Mouse (Mus musculus) frontal cortex, postnatal 36 days (tissue): ENCODE measurements around the gene Arhgdib.

Experiments used
- DNase-seq, 2 experiments: peaks; one replicate each; pipeline ENCODE4 v3.0.0; 2022; ENCODE audit warnings: low spot score in 2 of 2

The Arhgdib gene

DNA sequence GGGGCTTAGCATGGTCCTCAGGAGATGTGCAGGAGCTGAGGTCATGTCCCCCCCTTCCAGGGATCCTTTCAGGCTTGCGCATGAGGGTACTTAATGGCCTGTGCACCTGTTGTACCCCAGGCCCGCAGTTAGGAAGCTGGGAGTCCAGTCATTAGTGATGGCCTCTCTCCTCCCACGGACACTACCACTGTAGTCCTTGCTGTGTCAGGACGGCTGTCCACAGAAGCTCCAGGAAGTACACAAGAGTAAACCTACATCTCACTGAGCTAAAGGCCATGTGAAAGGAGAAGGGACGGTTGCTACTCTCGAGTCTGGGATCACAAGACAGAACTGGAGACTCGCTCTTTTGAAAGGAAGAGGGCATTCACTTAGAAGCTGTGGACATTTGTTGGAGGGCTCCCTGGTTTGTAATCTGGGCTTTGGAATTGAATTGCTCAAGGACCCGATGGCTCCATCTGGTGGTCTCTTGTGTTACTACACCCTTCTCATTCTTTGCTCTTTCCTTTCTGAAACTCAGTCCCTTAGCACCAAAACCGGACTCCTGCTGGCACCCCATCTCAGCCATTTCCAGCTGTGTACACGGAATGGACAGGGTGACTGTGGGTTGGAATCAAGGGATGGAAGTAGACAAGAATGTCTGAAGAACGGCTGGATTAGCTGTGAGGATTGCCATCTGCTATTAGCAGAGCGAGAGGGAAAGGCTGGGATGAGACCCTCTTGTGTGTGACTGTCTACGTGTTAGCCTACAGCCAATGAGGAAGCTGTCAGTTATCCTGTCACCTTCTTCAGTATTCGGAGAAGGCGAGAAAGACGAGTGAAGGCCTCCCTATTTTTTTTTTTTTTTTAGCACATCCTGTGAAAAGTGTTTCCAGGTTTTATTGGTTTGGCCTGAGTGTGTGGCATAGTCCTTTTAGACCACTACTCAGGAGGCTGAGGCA, 21.1 kb downstream of the Arhgdib start:
- peak; percentile 77 to 89 for DNase-seq

DNA sequence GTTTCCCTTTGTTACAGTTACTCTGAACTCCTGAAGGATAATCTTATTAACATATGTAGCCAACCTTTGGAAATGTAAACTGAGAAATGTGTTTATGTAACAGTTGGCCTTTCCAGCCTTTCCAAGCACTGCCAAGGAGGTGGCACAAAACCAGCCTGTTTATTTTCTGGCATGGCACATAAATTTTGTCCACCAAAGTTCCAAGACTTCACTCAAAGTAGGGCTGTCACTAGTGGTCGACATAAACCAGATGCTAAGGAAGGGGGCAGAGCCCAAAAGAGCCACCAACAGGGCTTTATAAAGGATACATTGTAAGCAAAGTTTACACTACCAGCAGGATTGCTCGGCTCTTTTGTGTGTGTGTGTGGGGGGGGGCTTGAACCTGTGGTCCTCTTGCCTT, 23.8 kb downstream of the Arhgdib start:
- no peak for DNase-seq

DNA sequence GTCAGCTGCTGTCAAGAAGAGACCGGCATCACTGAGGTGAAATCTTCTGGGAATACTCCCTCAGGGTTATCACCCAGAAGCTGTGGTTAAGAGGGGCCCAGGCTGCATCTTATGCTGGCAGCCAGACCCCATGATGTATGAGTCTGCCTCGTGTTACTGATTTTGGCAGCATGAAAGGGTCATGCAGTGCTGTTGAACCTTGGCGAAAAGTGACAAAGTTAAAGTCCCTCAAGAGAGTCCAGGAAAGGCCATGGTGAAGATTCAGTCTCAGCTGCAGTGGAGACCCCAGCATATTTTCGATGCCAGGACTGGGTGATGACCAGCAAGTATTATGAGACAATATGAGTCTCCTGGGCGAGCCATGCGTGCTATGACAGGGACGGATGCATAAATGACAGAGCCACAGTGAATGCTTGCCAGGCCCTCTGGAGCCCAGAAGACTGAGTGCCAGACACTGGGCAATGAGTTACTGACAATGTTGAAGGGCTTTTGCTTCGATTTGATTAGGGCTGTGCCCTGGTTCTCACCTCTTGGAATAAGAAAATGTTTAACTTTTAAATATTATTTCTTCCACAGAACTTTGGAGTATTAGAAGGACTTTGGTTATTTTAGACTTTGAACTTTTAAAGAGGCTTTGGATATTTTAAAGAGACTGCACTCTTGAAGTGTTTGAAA, 25.8 kb downstream of the Arhgdib start:
- no peak for DNase-seq

DNA sequence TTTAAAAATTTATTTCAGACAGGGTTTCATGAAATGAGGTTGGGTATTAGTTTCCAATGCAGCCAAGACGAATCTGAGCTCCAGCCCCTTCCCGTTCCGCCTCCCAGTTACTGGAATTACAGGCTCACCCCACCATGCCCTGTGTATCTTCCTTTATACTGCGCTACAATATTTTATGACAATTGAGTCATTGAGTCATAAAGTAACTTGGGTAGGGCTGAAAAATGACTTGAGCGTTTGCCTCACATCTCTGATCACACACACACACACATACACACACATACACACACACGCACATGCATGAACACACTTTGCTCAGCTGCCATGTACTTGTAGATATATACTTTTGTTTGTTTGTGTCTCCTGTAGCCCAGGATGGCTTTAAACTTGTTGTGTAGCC, 27.5 kb downstream of the Arhgdib start:
- no peak for DNase-seq

DNA sequence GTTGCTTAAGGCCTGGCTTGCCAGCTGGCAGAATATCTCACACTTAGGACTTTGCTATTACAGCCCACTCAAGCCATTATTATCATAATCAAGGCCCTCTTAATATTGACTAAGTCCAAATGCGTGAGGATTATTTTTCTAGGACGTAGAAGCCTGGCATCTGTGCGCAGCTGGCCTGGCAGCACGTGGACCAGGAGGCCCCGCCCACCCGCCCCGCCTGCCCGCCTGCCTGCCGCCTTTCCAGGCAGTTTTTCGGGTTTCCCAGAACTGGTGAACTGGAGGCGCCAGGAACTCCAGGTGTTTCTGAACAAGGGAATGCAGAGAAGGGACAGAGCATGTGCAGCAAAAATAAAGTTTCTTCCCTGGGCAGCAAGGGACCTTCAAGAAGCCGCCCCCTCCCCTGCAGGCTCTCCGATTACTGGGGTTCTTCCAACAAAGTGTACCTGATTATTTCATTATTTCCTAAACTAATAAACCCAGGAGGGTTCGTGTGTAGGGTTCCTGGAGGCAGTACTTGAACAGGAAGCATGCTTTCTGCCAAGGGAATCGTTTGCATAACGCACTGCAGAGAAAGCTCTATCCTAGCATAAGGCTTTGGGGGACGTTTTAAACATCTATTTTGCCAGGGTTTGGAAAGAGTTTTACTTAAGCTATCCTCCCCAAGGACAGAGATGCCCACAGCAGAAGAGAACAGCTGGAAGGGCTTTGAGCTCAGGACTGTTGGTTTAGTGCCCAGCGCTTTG, 28.1 kb downstream of the Arhgdib start:
- no peak for DNase-seq

DNA sequence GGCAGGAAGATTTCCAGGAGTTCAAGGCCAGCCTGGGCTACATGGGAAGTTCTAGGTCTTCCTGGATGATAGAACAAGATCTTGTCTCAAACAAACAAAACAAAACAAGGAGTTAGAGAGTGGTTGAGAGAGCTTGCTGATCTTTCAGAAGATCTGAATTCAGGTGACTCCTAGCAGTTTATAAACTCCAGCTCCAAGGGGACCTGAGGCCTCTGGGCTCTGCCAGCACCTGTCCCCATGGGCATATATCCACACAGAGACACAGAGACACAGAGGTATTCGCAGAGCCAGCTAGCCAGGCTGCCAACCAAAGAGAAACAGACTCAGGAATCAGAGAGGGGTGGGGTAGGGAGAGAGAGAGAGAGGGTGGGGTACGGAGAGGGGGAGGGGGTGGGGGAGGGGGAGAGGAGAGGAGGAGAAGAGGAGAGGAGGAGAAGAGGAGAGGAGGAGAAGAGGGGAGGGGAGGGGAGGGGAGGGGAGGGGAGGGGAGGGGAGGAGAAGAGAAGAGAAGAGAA, 28.9 kb downstream of the Arhgdib start:
- DNase-seq = no peak

DNA sequence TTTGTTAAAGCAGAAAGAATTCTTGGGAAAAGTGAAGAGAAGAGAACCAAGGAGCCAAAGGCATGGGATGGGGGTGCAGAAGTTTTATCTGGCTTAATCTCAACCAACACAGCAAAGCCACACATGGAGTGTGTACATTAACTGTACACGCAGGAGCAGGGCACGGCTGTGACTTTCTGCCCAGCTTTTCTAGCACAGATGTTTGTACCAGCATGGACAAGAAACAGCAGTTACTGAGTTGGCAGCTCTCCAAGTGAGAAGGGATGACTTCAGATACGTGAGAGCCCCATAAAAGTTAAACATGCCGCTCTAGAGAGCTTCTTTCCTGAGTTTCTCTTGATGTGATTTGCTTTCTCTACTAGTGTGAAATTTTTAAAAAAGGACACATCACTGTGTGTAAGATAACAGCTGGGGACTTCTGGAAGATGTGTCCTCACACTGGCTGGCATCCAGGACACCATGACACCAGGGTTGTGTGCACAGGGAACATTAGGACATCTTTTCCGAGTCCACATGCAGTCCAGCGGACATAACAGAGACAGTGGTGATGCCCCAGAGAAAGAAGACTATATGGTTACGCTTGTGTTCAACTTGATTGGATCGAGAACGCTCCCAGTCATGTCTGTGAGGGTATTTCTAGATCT, 31.3 kb downstream of the Arhgdib start:
- DNase-seq = no peak

DNA sequence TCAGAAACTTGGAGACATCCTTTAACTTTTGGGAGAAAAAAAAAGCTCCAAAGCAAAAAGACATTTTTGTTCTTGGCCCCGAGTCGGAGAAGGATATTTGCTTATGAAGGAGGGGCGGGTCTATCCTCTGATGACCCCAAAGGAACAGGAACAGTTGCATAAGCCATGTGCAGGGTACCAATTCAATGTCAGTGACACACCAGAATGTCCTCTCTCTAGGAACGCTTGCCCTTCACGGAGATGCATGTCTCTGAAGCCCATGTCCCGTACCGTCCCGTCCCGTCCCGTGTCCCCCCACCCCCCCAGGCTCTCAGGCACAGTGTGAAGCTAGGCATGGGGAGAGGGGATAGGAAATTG, 34.8 kb downstream of the Arhgdib start:
- DNase-seq = no peak

DNA sequence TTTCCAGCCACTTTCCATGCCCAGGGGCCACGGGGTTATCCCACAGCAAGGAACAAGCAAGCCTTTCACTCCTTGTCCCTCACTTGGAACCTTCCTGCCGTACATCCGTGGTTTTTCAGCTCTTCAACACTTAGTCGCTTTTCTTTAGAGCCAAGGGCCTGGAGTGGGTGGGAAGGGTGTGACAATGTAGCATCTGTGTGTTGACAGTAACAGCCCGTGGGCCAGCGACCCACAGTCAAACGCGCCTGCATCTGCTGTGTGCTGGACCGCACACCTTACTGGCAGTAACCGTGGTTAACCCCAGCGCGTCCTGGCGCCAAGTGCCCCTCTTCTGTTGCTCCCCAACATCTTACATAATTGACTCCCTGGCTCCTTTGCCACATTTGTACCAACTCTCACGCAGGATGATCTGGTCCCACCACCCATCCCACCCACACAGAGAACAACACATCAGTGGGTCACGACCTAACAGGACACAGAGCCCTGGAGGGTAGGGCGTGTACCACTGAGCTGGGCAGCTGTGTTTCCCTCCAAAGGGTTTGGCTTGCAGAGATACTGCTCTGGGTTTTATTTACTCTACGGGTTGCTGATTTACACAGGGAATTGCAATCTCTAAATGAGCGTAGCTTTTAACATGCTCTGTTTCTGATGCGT, 35.3 kb downstream of the Arhgdib start:
- DNase-seq = no peak

DNA sequence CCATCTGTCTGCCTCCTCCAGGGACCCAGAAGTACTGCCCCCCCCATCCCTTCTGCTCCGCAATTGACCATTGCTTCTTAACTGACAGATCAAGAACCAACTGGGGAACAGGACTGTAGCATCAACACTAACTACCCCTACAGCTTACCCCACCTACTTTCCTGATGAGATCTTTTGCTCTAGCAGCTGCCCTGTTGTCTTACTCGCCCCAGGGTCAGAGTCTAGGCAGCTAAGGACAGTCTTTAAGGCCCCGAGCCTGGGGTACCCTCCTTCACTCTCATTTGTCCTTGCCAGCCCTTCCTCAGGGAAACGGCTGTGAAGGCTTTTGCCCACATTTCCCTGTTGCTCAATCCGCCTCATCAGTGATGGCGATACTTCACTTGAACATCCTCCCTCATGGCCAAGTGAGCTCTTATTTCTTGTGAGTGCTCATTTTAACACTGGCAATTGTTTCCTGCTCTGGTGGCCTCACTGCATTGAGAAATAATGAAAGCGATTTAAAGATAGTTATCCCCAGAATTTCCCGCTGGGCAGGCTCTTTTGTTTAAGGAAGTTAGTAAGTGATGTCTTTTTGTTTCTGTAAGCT, 37.7 kb downstream of the Arhgdib start:
- no peak for DNase-seq

DNA sequence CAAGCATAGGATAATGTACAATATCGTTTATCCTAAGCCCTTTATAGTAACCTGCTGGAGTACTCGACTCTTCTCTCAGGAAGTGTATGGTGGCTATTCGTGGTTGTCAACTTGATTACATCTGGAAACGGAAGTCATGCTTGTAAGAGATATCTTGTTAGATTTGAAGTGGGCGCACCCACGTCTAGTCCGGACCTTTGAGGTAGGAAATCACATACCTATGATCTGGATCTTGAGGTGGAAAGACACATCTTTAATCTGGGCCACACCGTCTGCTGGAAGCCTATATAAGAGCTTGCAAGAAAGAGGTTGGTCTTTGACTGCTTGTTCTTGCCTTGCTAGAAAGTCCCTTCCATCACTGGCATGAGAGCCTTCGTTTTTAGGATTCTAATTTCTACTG, 39.2 kb downstream of the Arhgdib start:
- no peak for DNase-seq

DNA sequence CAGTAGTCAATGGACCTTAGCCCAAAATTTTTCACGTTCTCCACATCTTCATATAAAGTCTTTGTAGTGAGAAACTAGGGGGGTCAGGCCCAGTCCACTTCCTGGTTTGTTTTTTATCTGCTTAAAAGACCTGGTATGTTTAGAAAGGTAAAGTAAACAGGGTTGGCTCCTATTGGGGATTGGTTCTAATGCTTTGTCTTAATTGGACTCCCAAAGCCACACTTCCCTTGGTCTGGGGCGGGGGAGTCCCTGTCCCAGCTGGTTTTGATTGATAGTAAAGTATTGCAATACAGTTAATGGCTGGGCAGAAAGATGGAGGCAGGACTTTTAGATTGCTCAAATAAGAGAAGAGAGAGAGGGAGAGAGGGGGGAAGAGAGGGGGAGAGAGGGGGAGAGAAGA, 40.7 kb downstream of the Arhgdib start:
- no peak for DNase-seq

DNA sequence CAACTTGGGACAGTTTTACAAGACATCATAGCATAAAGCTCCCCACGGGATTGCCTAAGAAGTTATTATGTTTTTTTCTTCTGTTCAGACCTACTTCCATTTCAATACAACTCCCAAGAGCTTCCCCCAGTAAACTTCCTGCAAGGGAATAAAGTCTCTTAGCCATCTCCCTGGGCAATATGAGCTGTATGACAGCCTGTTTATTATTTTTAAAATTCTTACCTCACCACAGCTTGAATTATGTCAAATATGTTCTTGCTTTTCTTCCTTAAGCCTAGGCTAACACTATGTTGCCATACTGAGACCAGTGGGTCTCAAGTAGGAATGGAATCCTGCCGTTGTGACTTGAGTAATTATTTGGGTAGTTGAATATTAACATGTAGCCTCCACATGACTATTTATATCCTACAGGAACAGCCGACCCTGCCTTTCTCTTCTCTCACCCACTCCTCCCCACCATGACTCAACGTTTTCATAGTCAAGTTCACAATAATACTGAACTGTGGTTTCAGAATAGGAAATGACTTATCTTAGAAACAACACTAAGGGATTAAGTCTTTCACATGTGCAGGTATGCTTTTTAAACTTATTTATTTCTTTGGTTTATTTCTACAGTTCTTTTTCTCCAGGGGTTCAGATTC, 41.2 kb downstream of the Arhgdib start:
- no peak for DNase-seq

DNA sequence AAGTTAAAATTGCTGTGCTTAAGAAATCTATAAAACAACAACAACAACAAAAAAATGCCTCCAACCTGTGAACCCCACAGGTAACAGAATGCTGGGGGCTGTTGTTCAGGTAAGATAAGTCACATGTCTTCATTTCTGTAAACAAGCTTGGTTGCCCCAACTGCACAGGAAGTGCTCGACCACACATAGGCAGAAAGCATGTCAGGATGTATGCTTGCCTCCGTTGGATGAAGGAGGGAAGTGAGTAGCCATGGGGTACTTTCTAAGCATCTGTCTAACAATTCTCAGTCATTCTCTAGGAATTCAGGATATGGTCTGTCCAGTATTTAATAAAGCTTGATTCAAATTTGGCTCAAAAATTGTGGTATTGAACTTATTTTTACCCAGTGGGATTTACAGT, 42.7 kb downstream of the Arhgdib start:
- DNase-seq = no peak

DNA sequence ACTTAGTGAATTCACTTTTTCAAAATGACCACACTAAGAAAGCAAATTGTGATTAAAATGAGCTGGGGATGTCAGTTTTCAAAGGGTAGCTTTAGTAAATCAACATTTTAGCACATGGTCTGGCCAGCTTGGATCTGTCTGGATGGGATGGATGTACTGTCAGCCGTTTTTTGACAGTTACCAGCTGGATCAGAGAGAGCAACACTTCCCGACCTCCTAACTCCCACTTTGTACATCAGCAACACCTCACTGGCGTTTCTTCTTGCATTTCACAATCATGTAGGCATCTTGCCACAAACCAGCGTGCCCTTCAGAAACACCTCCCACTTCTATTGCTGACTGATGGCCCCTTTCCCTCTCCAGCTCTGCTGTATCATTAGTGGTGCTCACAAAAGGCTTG, 43.5 kb downstream of the Arhgdib start:
- no peak for DNase-seq

DNA sequence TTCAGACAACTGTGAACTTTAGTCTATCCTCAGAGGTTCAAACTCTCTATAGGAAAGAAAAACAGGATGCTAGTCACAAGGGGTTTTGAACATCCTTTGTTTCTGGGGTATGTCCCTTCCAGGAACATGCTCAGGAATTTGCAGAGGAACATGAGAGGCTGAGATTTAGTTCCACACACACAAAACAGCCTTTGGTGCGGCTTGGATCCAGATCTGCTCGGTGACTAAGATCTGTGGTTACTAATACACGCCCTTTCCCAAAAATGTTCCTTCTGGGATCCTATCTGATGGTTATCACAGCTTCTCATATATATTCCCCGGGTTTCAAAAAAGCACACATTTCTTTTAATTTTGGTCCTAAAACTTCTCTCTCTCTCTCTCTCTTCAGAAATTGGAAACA, 43.9 kb downstream of the Arhgdib start:
- no peak for DNase-seq

DNA sequence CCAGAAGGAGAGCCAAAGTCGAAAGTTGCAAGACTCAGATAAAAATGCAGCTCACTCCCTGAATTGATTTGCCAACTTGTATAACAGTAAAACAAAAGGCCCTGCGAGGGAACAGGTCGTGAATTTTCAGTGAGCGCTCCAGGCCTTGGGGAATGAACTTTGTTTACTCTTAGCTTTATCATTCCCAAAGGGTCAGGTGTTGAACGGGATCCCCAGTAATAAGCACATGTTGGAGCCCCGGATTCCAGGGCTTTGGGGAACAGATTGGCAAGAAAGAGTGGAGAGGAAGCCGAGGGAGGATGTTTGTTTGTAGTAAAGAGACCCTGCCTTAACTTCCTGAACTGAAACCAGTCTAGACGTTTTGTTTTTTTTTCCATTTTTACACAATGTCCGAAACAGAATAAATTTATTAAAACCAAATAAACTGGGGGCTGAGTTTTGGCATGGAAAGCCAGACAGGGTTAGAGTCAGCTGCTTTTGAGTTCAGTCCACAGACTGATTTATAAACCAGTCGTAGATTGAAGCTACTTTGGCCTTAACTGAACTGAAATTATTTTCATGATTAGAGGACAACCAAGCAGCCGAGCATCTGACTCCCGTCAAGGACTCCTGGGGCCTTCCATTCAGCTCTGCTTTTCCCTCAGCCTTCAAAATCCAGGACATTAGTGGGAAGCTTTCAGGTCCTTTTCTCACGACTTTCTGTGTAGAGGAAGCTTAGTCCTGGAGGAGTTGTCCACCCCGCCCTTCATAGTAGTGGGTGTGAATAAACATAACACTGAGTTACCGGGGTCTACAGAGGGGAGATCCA, 47.0 kb downstream of the Arhgdib start:
- DNase-seq = no peak

DNA sequence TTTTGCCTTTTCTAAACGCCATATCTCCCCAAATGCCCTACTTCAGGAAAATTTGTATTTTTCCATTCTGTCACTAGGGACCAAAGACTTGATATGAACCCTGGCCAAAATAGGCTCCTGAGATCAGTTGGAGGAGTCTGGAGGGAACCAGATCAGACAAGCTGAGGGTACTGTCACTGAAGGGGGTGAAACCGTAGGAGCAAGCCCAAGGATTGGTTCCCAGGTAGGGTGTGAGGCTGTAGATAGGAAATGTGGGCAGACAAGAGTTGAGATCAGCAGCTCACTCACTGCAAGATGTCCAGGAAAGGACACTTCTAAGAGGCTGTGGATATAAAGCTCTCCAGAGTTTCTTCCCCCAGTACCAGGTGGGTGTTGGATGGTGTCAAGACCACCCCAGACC, 49.7 kb downstream of the Arhgdib start:
- DNase-seq = no peak

DNA sequence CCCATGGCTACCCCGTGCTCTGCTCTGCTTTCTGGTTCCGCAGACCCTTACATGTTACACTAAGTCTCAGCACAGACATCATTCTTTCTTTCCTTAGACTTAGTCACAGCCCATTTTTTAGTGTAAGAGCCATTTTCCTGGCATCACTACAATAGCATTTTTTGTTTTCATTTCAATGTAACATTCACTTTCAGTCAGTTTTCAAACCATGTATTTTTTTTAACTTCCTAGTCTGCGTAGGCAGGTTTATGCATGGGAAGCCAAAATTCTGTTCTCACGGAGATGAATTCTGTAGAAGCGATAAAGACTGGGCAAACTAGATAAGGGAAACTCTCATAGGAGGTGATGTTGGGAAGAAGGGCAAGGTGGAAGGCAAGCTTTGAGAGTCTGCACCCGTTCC, 52.1 kb downstream of the Arhgdib start:
- no peak for DNase-seq

DNA sequence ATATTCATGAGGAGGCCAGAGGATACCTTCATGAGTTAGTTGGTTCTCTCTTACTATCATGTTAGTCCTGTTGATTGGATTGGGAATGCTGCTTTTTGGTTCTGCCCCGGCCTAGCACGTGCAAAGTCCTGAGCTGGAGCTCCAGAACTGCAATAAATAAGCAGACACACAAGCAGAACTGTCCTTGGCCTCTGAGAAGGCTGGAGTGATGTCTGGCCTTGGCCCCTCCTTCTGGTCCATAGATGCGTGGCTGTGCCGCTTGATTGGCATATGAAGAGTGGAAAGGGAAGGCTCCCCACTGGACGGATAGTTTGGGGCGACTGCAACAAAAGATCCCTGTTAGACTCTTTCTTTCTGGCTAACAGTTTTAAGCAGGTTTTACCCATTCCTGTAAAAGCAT, 52.6 kb downstream of the Arhgdib start:
- DNase-seq = no peak
